Mouse (Mus musculus): ENCODE data around the gene Spp1.

DNA sequence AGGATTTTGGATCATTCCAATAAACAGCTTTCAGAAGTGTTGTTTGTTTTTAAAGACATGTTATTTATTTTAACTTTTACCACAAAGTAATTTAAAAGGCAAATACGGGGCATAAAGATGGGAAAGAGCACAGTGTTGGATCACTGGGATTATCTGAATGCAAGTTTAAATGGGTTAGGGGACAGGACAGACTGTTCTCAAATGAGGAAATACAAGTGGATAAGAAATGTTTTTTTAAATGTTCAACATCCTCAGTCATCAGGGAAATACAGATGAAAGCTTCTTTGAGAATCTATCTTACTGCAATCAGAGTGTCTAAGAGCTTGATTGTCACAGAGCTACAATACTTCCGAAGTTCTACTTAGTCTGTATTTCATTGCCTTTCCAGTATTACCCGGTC lies 32.3 kb upstream of the Spp1 start:
- TF ChIP-seq HCFC1 (IDR thresholded peaks at IDR 0.05; ENCODE audit: borderline replicate concordance, insufficient read depth, low read length) (no peak), ZNF384 (IDR thresholded peaks at IDR 0.05; ENCODE audit: low read depth, low read length) (no peak), ZC3H11A (IDR thresholded peaks at IDR 0.05; ENCODE audit: borderline replicate concordance, low read depth, low read length) (no peak)
